Mouse (Mus musculus) embryonic facial prominence, embryonic 14.5 days (tissue): ENCODE measurements around the gene Pde6d. TPM values are rescaled to one million over a fixed set of nuclear protein-coding genes. Genes with fewer than 3 reads are reported as not detected.

Source experiments
- ATAC-seq: fragments of 200-750 bp; cut with Nextera tagmentation; 2 replicates; pipeline ENCODE4 v1.8.0; 2017; ENCODE audit warnings: low read depth, moderate number of reproducible peaks, moderate TSS enrichment
- DNase-seq: peaks from one replicate; pipeline ENCODE4 v3.0.0-alpha.2; 2015; ENCODE audit warnings: low spot score
- H3K27ac ChIP-seq: fragments of 300-500 bp; sonication (generic); replicated peaks from 2 replicates; pipeline ENCODE4 v1.5.1; 2014; ENCODE audit warnings: low read depth, mild to moderate bottlenecking, low read length, moderate library complexity
- H3K27me3 ChIP-seq: fragments of 300-500 bp; sonication (generic); replicated peaks from 2 replicates; pipeline ENCODE4 v1.6.1; 2014; ENCODE audit warnings: low read length; ENCODE audit not compliant: control insufficient read depth, insufficient read depth
- H3K36me3 ChIP-seq: fragments of 300-500 bp; sonication (generic); 2 replicates; pipeline ENCODE4 v1.6.1; 2014; ENCODE audit warnings: low read length, mixed read lengths; ENCODE audit not compliant: control insufficient read depth, insufficient read depth
- H3K4me1 ChIP-seq: fragments of 300-500 bp; sonication (generic); 2 replicates; pipeline ENCODE4 v1.6.1; 2014; ENCODE audit warnings: antibody characterized with exemption, low read length; ENCODE audit not compliant: control insufficient read depth, insufficient read depth
- H3K4me2 ChIP-seq: fragments of 300-500 bp; sonication (generic); 2 replicates; pipeline ENCODE4 v1.6.1; 2014; ENCODE audit warnings: low read depth, mild to moderate bottlenecking, low read length, moderate library complexity, mixed read lengths
- H3K4me3 ChIP-seq: fragments of 300-500 bp; sonication (generic); 2 replicates; pipeline ENCODE4 v1.5.1; 2014; ENCODE audit warnings: low read depth, mild to moderate bottlenecking, low read length
- H3K9ac ChIP-seq: fragments of 300-500 bp; sonication (generic); 2 replicates; pipeline ENCODE4 v1.6.1; 2014; ENCODE audit warnings: low read depth, mild to moderate bottlenecking, low read length, moderate library complexity, mixed read lengths
- H3K9me3 ChIP-seq: fragments of 300-500 bp; sonication (generic); 2 replicates; pipeline ENCODE4 v1.6.1; 2016; ENCODE audit warnings: low read length; ENCODE audit not compliant: control insufficient read depth
- WGBS: fragments of 180-500 bp; shearing (Covaris S2); extraction: QIAGEN DNeasy Blood & Tissue Kit; methylation state at CpG from one replicate; pipeline ENCODE4 v1.1.7; 2014; 5-methylcytosine and 5-hydroxymethylcytosine counted together
- polyA plus RNA-seq: library from polyadenylated mRNA; unstranded; fragments of >200 nt; fragmentation: Nextera tagmentation; extraction: Ambion mirVana; gene quantifications from 2 replicates; pipeline ENCODE4 v1.2.1, GENCODE M21; 2014

The Pde6d gene
- polyA plus RNA-seq, 1 experiment from 2014 or later: 55.8 TPM

GRCm38 (mm10) chr1:86581692-86582450 is 558 bp downstream of the Pde6d start:
- H3K4me3 ChIP-seq: peak overlapping the region; percentile 85
- peak; percentile 30 for DNase-seq
- peak overlapping the region; percentile 87 for H3K4me2 ChIP-seq
- no peaks in the 10 kb centered on the region for H3K9me3 ChIP-seq
- WGBS: 1% methylated on average over 27 of the region's 38 CpGs
- H3K36me3 ChIP-seq: no peaks in the 10 kb centered on the region
- H3K27ac ChIP-seq: peak overlapping the region; percentile 44; the same call in 1 of the 2 replicates
- peak overlapping the region; percentile 82 for H3K9ac ChIP-seq
- peaks cover 10% of the 10 kb centered on the region for H3K4me1 ChIP-seq
- peak; percentile 81 for ATAC-seq
- H3K27me3 ChIP-seq: no peaks in the 10 kb centered on the region

DNA sequence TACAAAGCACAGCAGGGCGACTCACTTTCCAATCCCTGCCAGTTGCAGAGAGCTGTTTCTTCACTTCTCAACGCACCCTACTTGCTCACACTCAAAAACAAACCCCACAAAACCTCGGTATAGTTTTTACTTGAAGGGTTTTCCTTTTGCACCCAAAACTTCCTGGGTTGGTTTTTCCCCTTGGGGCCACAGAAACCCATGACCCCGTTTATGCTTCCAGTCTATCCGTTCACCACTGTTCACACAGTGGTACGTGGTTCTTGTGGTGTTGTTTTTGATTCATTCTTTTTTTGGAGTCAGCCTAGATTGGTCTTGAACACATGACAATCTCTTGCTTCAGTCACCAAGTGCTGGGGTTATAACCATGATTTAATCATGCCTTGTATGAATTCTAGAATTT is 2.0 kb downstream of the Pde6d start:
- H3K9me3 ChIP-seq: no peaks in the 10 kb centered on the region
- H3K4me2 ChIP-seq: no peak overlapping the region
- H3K9ac ChIP-seq: no peak overlapping the region
- H3K4me3 ChIP-seq: no peak overlapping the region
- ATAC-seq: no peak
- no peak for DNase-seq
- no peak overlapping the region for H3K27ac ChIP-seq
- no peaks in the 10 kb centered on the region for H3K36me3 ChIP-seq
- H3K4me1 ChIP-seq: peaks cover 7% of the 10 kb centered on the region; the same call in 1 of the 2 replicates
- 74% methylated on average over 6 of the region's 6 CpGs for WGBS
- H3K27me3 ChIP-seq: no peaks in the 10 kb centered on the region

DNA sequence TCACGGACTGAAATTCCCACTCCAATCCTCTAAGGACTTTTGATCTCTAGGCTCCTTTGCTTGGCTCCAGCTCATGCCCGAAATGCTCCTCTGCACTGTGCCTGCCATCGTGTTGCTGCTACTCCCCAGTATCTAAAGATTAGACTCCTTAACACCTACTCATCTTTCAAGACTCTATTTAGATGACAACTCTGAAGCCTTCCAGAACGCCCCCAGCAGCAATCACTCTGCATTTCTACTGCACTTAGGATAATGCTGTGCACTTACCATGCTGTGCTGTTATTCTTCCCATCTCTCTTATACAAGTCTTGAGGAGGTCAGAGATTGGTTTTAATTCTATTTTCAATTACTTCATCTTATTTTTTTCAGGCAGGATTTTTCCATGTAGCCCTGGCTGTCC is 10.5 kb downstream of the Pde6d start:
- Histone ChIP-seq H3K36me3 (peaks cover 3% of the 10 kb centered on the region; the same call in 1 of the 2 replicates), H3K27ac (no peak overlapping the region), H3K4me3 (no peak overlapping the region), H3K27me3 (no peaks in the 10 kb centered on the region), H3K9me3 (no peaks in the 10 kb centered on the region), H3K4me1 (no peaks in the 10 kb centered on the region), H3K9ac (no peak overlapping the region), H3K4me2 (no peak overlapping the region)
- ATAC-seq: no peak
- no peak for DNase-seq
- 80% methylated on average over 4 of the region's 4 CpGs for WGBS

DNA sequence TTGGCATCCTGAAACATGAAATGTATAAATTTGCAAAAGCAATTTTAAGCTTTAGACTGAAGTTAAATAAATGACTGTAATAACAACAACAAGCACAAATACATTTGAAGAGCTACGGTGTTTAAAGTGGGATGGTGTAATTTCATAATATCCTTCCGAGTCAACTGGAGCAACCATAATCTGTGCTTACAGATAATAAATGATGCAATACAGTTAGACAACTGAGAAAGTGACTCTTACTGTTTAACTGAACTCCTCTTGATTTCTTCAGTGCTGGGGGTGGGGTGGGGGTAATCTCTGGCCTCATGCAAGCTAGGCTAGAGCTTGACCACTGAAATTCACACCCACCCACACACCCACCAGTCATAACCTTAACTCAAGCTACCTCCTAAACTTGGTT is 11.0 kb downstream of the Pde6d start:
- ATAC-seq (no peak), DNase-seq (no peak)
- Histone ChIP-seq H3K4me3 (no peak overlapping the region), H3K9ac (no peak overlapping the region), H3K4me2 (no peak overlapping the region), H3K4me1 (no peaks in the 10 kb centered on the region), H3K27ac (no peak overlapping the region), H3K36me3 (peaks cover 3% of the 10 kb centered on the region; the same call in 1 of the 2 replicates), H3K27me3 (no peaks in the 10 kb centered on the region), H3K9me3 (no peaks in the 10 kb centered on the region)
- 86% methylated on average over 2 of the region's 2 CpGs for WGBS

- Histone ChIP-seq H3K4me3 (no peak overlapping the region), H3K9me3 (no peaks in the 10 kb centered on the region), H3K27ac (no peak overlapping the region), H3K4me1 (no peaks in the 10 kb centered on the region), H3K27me3 (no peaks in the 10 kb centered on the region), H3K9ac (no peak overlapping the region), H3K4me2 (no peak overlapping the region), H3K36me3 (peaks cover 4% of the 10 kb centered on the region)
- WGBS: 91% methylated on average over 2 of the region's 2 CpGs
- no peak for DNase-seq
- ATAC-seq: no peak
These were observed 13.1 kb downstream of the Pde6d start for GRCm38 (mm10) chr1:86569292-86569860.

DNA sequence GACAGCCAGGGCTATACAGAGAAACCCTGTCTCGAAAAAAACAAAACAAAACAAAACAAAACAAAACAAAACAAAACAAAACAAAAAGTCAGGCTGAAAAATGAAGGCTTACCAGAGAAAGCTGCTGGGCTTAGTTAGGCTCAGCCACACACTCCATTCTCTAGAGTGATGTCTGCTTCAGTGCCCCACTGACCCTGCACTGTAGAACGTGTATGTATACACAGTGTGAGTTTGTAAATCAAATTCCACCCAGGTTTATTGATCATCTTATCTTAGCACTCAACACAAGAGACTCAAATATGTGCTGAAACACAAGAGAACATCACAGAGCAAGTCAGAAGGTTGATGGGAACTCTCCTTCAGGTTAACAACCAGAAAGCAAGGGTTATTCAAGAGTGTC is 14.0 kb downstream of the Pde6d start:
- no peaks in the 10 kb centered on the region for H3K4me1 ChIP-seq
- H3K4me3 ChIP-seq: no peak overlapping the region
- WGBS: 81% methylated on average over 2 of the region's 2 CpGs
- no peak overlapping the region for H3K9ac ChIP-seq
- H3K27me3 ChIP-seq: no peaks in the 10 kb centered on the region
- no peaks in the 10 kb centered on the region for H3K9me3 ChIP-seq
- no peak overlapping the region for H3K4me2 ChIP-seq
- H3K27ac ChIP-seq: no peak overlapping the region
- no peak for DNase-seq
- no peak for ATAC-seq
- H3K36me3 ChIP-seq: peaks cover 13% of the 10 kb centered on the region

DNA sequence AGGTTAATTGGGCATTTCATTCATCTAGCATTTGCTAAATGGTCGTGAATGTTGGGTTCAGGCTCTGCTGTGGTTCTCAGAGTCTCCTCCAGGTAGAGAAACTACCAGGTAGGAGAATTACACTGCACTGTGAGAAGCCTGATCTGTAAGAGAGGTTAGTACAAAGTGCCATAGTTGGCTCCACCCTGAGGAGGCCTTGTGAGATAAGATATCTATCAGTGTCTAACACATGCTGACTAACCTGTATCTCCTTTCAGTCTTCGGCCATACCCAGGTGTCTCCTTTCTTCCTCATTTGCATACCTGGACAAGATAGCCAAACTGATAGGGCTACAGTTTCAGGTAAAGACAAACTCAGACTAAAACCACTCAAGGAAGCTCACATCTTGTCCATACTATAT is 19.8 kb downstream of the Pde6d start:
- H3K4me3 ChIP-seq: no peak overlapping the region
- H3K9me3 ChIP-seq: no peaks in the 10 kb centered on the region
- H3K4me1 ChIP-seq: no peaks in the 10 kb centered on the region
- H3K36me3 ChIP-seq: peaks cover 32% of the 10 kb centered on the region
- ATAC-seq (no peak), DNase-seq (no peak)
- H3K27me3 ChIP-seq: no peaks in the 10 kb centered on the region
- no peak overlapping the region for H3K4me2 ChIP-seq
- no peak overlapping the region for H3K9ac ChIP-seq
- 81% methylated on average over 2 of the region's 2 CpGs for WGBS
- H3K27ac ChIP-seq: no peak overlapping the region

DNA sequence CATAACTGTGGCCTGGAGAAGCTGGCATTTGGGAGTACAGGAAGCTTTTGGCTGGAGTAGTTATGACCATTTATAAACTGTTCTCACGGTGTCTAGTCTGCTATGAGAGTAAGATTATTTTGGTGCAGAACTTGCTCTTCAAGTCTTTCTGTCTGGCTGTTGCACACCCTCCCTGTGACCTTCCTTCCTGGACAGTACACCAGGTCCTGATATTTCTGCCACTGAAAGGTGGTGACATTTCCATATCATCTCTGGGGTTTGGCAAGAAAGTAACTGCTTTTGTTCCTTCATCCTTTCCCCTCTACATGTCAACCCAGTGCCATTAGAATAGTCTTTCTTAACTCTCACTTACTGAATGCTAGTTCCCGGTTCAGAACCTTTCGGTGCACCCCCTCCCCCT is 23.2 kb downstream of the Pde6d start:
- H3K4me1 ChIP-seq: no peaks in the 10 kb centered on the region
- H3K27ac ChIP-seq: no peak overlapping the region
- no peak for ATAC-seq
- H3K4me3 ChIP-seq: no peak overlapping the region
- no peak overlapping the region for H3K9ac ChIP-seq
- H3K4me2 ChIP-seq: no peak overlapping the region
- DNase-seq: no peak
- peaks cover 34% of the 10 kb centered on the region for H3K36me3 ChIP-seq
- whole genome bisulfite sequencing: 92% methylated on average over 3 of the region's 3 CpGs
- H3K27me3 ChIP-seq: no peaks in the 10 kb centered on the region
- H3K9me3 ChIP-seq: no peaks in the 10 kb centered on the region

DNA sequence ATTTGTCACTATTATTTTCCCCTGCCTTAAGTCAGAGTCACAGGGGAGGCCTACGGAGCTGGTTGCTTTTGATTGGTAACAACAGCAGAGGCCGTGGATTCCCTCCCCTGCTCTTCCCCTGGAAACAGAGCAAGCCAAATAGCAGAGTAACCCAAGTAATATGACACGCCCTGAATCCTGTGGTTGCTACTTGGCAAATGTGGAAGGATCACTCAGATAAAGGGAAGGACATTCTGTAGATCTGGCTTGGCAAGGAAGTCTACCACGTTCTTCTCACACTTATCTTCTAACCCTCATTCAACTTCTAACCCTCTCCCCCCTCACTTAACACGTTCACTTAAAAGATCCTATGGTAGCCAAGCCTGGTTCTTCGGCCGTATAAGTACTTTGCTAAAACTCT is 24.6 kb downstream of the Pde6d start:
- Histone ChIP-seq H3K36me3 (peaks cover 20% of the 10 kb centered on the region), H3K9me3 (no peaks in the 10 kb centered on the region), H3K4me3 (no peak overlapping the region), H3K27me3 (no peaks in the 10 kb centered on the region), H3K9ac (no peak overlapping the region), H3K4me1 (no peaks in the 10 kb centered on the region), H3K27ac (0 out of 2 replicates have a peak overlapping the region, but pooled peaks have one; percentile 39), H3K4me2 (no peak overlapping the region)
- ATAC-seq: peak; percentile 67; the same call in 1 of the 2 replicates
- WGBS: 61% methylated on average over 7 of the region's 7 CpGs
- DNase-seq: peak; percentile 75
